Mouse (Mus musculus) ES-E14 (cell line): ENCODE measurements around the gene Mypop.

Experiments used
- CHD2 ChIP-seq: IDR thresholded peaks from 2 replicates; pipeline ENCODE4 v1.6.1; 2014; ENCODE audit warnings: mild to moderate bottlenecking, low read depth, low read length, inconsistent platforms
- ZC3H11A ChIP-seq: IDR thresholded peaks from 2 replicates; pipeline ENCODE4 v1.6.1; 2012; ENCODE audit warnings: low read depth, mild to moderate bottlenecking, inconsistent platforms, low read length, borderline replicate concordance

- TF ChIP-seq CHD2: no peak
- TF ChIP-seq ZC3H11A: no peak
Measured at GRCm38 (mm10) chr7:18957569-18958383, 33.3 kb upstream of the Mypop start.
